Mouse (Mus musculus): ENCODE measurements around the gene Slc22a14. TPM values are rescaled to one million over a fixed set of nuclear protein-coding genes. Genes with fewer than 3 reads are reported as not detected.
A peak's percentile ranks its signal among the peaks of the same experiment; 100 is the strongest.

Slc22a14 gene
- total and polyA plus RNA-seq, 3 experiments = 0.12 TPM; not detected in 2

GRCm38 (mm10) chr9:119142066-119142465, 223.3 kb downstream of the Slc22a14 start:
- peak; percentile 63 for DNase-seq

DNA sequence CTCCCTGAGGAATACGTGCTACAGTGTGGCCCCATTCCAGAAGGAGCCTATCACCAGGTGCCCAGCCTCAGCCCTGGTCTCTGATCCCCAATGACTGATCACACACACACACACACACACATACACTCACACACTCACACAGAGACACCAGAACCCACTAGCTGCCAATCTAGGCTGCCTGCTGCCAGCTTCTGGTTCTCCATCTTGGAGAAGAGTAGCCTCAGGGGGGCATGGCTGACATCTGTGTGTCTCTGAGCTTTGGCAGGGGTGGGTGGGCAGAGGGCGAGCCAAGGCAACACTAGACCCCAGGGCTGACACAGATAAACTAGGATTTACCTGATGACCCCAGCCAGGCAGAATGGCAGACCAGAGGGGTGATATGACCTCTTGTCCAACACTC, 226.5 kb downstream of the Slc22a14 start:
- DNase-seq = no peak

DNA sequence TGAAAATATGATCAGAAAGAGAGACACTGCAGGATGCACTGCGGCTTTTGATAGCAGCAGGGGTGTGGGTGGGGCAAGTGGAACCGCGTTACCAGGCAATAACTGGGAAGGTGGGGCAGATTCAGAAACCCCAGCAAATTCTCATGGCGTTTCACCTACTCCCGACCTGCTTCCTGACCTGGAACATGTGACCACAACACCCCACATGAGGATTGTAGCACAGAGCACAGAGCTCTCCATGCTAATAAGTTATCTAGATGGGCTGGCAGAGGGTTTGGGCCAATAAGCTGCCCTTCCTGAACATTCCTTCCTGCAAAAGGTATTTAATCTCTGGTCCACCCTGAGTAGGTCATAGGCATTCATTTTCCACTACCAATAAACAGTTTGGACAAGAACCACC, 234.7 kb downstream of the Slc22a14 start:
- DNase-seq = no peak

DNA sequence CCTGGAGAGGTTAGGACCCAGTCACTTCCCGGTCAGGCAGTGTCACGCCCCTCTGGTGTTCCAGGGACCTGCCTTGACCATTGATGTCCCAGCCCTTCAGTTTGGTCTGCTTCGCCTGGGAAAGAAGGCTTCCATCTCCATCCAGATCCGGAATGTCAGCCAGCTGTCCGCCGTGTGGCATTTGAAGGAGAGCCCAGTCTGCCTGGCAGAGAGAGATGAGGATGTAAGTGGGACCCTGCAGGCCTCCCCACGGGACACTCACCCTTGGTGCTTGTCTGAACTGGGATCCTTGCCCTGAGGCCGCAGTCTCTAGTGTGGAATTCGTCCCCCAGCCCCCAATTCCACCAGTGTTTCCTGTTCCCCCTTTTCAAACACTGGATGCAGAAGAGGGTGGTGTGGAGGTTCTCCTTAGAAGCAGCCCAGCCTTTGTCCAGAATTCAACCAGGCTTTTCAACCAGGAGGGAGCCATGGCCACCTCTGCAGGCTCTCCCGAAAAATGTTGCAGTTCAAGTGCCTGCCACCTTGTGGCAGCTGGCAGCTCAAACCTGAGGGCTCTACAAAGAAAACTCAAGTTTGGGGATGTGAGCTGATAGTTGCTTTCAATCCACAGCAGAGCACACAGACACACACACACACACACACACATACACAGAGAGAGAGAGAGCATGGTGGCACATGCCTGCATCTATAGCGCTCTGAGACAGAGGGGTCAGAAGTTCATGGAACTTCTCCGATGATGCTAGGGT, 236.7 kb downstream of the Slc22a14 start:
- no peak for DNase-seq

DNA sequence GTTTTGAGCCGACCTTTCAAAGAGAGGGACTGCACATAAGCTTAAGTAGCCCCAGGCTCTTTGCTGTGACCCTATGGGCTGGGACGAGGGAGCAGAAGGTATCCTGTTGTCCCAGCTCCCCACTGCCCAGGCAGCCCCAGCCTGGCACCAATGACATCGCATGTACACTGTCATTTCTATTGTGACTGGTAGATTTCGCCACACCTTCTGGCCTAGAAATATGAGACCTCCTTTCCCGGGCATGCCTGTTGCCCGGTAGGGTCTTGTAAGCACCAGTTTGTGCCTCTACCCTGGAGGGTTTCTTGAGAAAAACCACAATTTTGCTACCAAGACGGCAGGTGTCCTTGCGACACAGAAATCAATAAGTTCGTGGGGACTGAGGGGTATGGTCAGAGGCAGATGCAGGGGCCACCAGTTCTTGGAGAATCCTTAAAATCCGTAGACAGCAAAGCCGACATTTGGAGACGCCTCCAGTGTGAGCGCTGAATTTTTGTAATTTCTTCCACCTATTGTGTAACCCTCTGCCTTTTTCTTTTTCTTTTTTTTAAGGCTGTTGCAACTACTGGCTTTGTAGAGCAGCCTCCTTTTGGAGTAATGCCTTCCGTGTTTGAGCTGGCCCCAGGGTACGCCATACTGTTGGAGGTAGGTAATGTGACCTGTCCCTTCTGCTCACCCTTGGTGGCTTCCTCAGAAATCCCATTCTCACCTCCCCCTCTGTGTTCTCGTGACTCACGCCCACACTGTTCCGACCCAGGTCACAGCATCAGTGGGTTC, 242.6 kb downstream of the Slc22a14 start:
- DNase-seq = no peak

DNA sequence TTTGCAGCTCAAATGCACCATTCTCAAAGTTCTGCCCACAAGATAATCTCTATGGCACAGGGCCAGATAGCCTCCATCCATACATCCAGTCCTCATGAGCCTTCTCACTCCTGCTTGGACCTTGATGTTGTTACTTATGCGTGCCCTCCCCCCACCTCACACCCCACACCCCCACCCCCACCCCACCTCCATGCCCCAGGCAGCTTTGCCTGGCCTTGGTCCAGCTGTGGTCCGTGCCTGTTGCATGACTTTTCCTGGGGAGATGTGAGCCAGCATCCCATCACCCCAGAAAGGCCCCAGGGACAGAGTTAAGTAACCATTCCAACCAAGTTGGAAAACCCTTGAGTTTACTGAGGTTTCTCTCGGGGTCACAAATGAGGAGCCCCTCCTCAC, 245.2 kb downstream of the Slc22a14 start:
- DNase-seq = no peak

Other genes starting within 250 kb of the Slc22a14 start
- gene Acaa1b, start 208.5 kb downstream of the Slc22a14 start, total RNA-seq (2021) = 10 to 100 TPM in 1 of 2 experiments, 1 to 10 TPM in 1; 9.6 to 15.9 TPM
- gene Acaa1b, start 208.5 kb downstream of the Slc22a14 start, polyA plus RNA-seq (2012; rRNA removed) = 30.9 and 48.8 TPM in 2 replicates
- not detected for gene Gm47289, start 206.4 kb downstream of the Slc22a14 start, total RNA-seq (2021)
- not detected in 2 replicates for gene Gm47289, start 206.4 kb downstream of the Slc22a14 start, polyA plus RNA-seq (2012; rRNA removed)
- gene Slc22a13, start 156.5 kb downstream of the Slc22a14 start, total RNA-seq (2021) = not detected
- gene Slc22a13, start 156.5 kb downstream of the Slc22a14 start, polyA plus RNA-seq (2012; rRNA removed) = 0.06 TPM in 1 of 2 replicates, not detected in the other
- 10 to 100 TPM; 32.7 to 33.1 TPM for gene Oxsr1, start 43.1 kb downstream of the Slc22a14 start, total RNA-seq (2021)
- gene Oxsr1, start 43.1 kb downstream of the Slc22a14 start, polyA plus RNA-seq (2012; rRNA removed) = 7.2 and 8.2 TPM in 2 replicates
- 100 to 1,000 TPM in 1 of 2 experiments, 10 to 100 TPM in 1; 79.6 to 121 TPM for gene Acaa1a, start 25.9 kb downstream of the Slc22a14 start, total RNA-seq (2021)
- 607 and 681 TPM in 2 replicates for gene Acaa1a, start 25.9 kb downstream of the Slc22a14 start, polyA plus RNA-seq (2012; rRNA removed)
- 10 to 100 TPM; 26.9 to 34.5 TPM for gene Myd88, start 24.1 kb downstream of the Slc22a14 start, total RNA-seq (2021)
- 18.5 and 19.7 TPM in 2 replicates for gene Myd88, start 24.1 kb downstream of the Slc22a14 start, polyA plus RNA-seq (2012; rRNA removed)
- 1 to 10 TPM; 1.5 to 1.8 TPM for gene Xylb, start 8.2 kb downstream of the Slc22a14 start, total RNA-seq (2021)
- 1.1 and 1.2 TPM in 2 replicates for gene Xylb, start 8.2 kb downstream of the Slc22a14 start, polyA plus RNA-seq (2012; rRNA removed)
- gene Acvr2b, start 36.6 kb upstream of the Slc22a14 start, total RNA-seq (2021) = 1 to 10 TPM; 4.4 to 7.9 TPM
- 4.7 and 5.9 TPM in 2 replicates for gene Acvr2b, start 36.6 kb upstream of the Slc22a14 start, polyA plus RNA-seq (2012; rRNA removed)
- gene Exog, start 79.4 kb upstream of the Slc22a14 start, total RNA-seq (2021) = 1 to 10 TPM; 3.7 to 4.4 TPM
- 1.5 and 1.6 TPM in 2 replicates for gene Exog, start 79.4 kb upstream of the Slc22a14 start, polyA plus RNA-seq (2012; rRNA removed)
- under 1 TPM; 0.06 to 0.10 TPM for gene Scn5a, start 213.5 kb upstream of the Slc22a14 start, total RNA-seq (2021)
- 0.19 and 0.63 TPM in 2 replicates for gene Scn5a, start 213.5 kb upstream of the Slc22a14 start, polyA plus RNA-seq (2012; rRNA removed)

All from adrenal gland, adult 2 months (tissue).